Mouse (Mus musculus): ENCODE results near the gene Lrrc61. TPM values are rescaled to one million over a fixed set of nuclear protein-coding genes. Genes with fewer than 3 reads are reported as not detected.
"Not testable (repeated sequence)": the region's sequence is repeated elsewhere in the genome, so short reads cannot be mapped to it uniquely, and the experiment has no call there.

Lrrc61 gene
- polyA plus RNA-seq (2015; fragmentation: Nextera tagmentation; extraction: Ambion mirVana): 2.4 and 2.7 TPM in 2 replicates

GRCm38 (mm10) chr6:48554280-48555103 lies at the start of gene Lrrc61:
Gene Lrrc61 (plus strand): TSS chr6:48554796.
- under 1% methylated on average over 39 of the region's 39 CpGs for WGBS (ENCODE audit: insufficient replicate concordance)
- Histone ChIP-seq H3K4me1 (ENCODE audit: insufficient read depth) (peaks cover 16% of the 10 kb centered on the region), H3K9ac (replicated peaks) (peak within 1 kb of the TSS; percentile 65), H3K36me3 (replicated peaks; ENCODE audit: insufficient read depth, low read length) (no peaks in the 10 kb centered on the region), H3K4me3 (ENCODE audit: low read depth, low read length) (peak within 1 kb of the TSS; percentile 56), H3K27ac (ENCODE audit: low read depth) (peak within 1 kb of the TSS; percentile 96), H3K4me2 (ENCODE audit: low read depth, low read length) (peak within 1 kb of the TSS; percentile 76), H3K9me3 (ENCODE audit: low read length) (no peaks in the 10 kb centered on the region), H3K27me3 (ENCODE audit: insufficient read depth, low read length) (no peaks in the 10 kb centered on the region)
- peak; percentile 95 for DNase-seq
- TF ChIP-seq CTCF (IDR thresholded peaks at IDR 0.05; ENCODE audit: low read depth) (no peak), EP300 (IDR thresholded peaks at IDR 0.05; ENCODE audit: low read depth) (peak; percentile 78)
- ATAC-seq: peak; percentile 95

- H3K27ac ChIP-seq (ENCODE audit: low read depth): no peak overlapping the region
- H3K9ac ChIP-seq (replicated peaks): no peak overlapping the region
- no peak for DNase-seq
- no peaks in the 10 kb centered on the region; the same call in 1 of the 2 replicates for H3K36me3 ChIP-seq (replicated peaks; ENCODE audit: insufficient read depth, low read length)
- no peaks in the 10 kb centered on the region for H3K27me3 ChIP-seq (ENCODE audit: insufficient read depth, low read length)
- no peaks in the 10 kb centered on the region for H3K9me3 ChIP-seq (ENCODE audit: low read length)
- H3K4me2 ChIP-seq (ENCODE audit: low read depth, low read length): no peak overlapping the region
- H3K4me3 ChIP-seq (ENCODE audit: low read depth, low read length): no peak overlapping the region
- 59% methylated on average over 4 of the region's 4 CpGs for WGBS (ENCODE audit: insufficient replicate concordance)
- TF ChIP-seq EP300 (IDR thresholded peaks at IDR 0.05; ENCODE audit: low read depth) (no peak), CTCF (IDR thresholded peaks at IDR 0.05; ENCODE audit: low read depth) (no peak)
- H3K4me1 ChIP-seq (ENCODE audit: insufficient read depth): peaks cover 7% of the 10 kb centered on the region
- ATAC-seq: no peak
Observed at GRCm38 (mm10) chr6:48508087-48508486, 46.5 kb upstream of the Lrrc61 start.

GRCm38 (mm10) chr6:48510426-48510825 lies 44.2 kb upstream of the Lrrc61 start:
- no peak for ATAC-seq
- Histone ChIP-seq H3K27me3 (ENCODE audit: insufficient read depth, low read length) (no peaks in the 10 kb centered on the region), H3K4me3 (ENCODE audit: low read depth, low read length) (no peak overlapping the region), H3K36me3 (replicated peaks; ENCODE audit: insufficient read depth, low read length) (peaks cover 3% of the 10 kb centered on the region), H3K4me1 (ENCODE audit: insufficient read depth) (no peaks in the 10 kb centered on the region), H3K27ac (ENCODE audit: low read depth) (no peak overlapping the region), H3K9me3 (ENCODE audit: low read length) (no peaks in the 10 kb centered on the region), H3K9ac (replicated peaks) (no peak overlapping the region), H3K4me2 (ENCODE audit: low read depth, low read length) (no peak overlapping the region)
- DNase-seq: no peak
- 47% methylated on average over 4 of the region's 4 CpGs for WGBS (ENCODE audit: insufficient replicate concordance)
- TF ChIP-seq CTCF (IDR thresholded peaks at IDR 0.05; ENCODE audit: low read depth): no peak
- no peak for TF ChIP-seq EP300 (IDR thresholded peaks at IDR 0.05; ENCODE audit: low read depth)

GRCm38 (mm10) chr6:48511861-48512260 lies 42.7 kb upstream of the Lrrc61 start:
- Histone ChIP-seq H3K9me3 (ENCODE audit: low read length) (peaks cover 2% of the 10 kb centered on the region; the same call in 1 of the 2 replicates), H3K4me3 (ENCODE audit: low read depth, low read length) (no peak overlapping the region), H3K4me1 (ENCODE audit: insufficient read depth) (no peaks in the 10 kb centered on the region), H3K27ac (ENCODE audit: low read depth) (no peak overlapping the region), H3K36me3 (replicated peaks; ENCODE audit: insufficient read depth, low read length) (peaks cover 3% of the 10 kb centered on the region), H3K9ac (replicated peaks) (no peak overlapping the region), H3K27me3 (ENCODE audit: insufficient read depth, low read length) (no peaks in the 10 kb centered on the region), H3K4me2 (ENCODE audit: low read depth, low read length) (no peak overlapping the region)
- 70% methylated on average over 7 of the region's 7 CpGs for WGBS (ENCODE audit: insufficient replicate concordance)
- no peak for DNase-seq
- ATAC-seq: no peak
- no peak for TF ChIP-seq EP300 (IDR thresholded peaks at IDR 0.05; ENCODE audit: low read depth)

GRCm38 (mm10) chr6:48524882-48525281 lies 29.7 kb upstream of the Lrrc61 start:
- H3K27me3 ChIP-seq (ENCODE audit: insufficient read depth, low read length); H3K4me1 ChIP-seq (ENCODE audit: insufficient read depth); H3K4me3 ChIP-seq (ENCODE audit: low read depth, low read length); H3K4me2 ChIP-seq (ENCODE audit: low read depth, low read length); H3K9me3 ChIP-seq (ENCODE audit: low read length); H3K36me3 ChIP-seq (replicated peaks; ENCODE audit: insufficient read depth, low read length); H3K27ac ChIP-seq (ENCODE audit: low read depth); DNase-seq; ATAC-seq; H3K9ac ChIP-seq (replicated peaks): not testable (repeated sequence)
- WGBS (ENCODE audit: insufficient replicate concordance): 93% methylated on average over 13 of the region's 16 CpGs

GRCm38 (mm10) chr6:48527901-48528300 lies 26.7 kb upstream of the Lrrc61 start:
- Histone ChIP-seq H3K4me1 (ENCODE audit: insufficient read depth) (no peaks in the 10 kb centered on the region), H3K27me3 (ENCODE audit: insufficient read depth, low read length) (no peaks in the 10 kb centered on the region), H3K36me3 (replicated peaks; ENCODE audit: insufficient read depth, low read length) (no peaks in the 10 kb centered on the region), H3K4me3 (ENCODE audit: low read depth, low read length) (no peak overlapping the region), H3K27ac (ENCODE audit: low read depth) (no peak overlapping the region), H3K4me2 (ENCODE audit: low read depth, low read length) (no peak overlapping the region), H3K9ac (replicated peaks) (no peak overlapping the region), H3K9me3 (ENCODE audit: low read length) (no peaks in the 10 kb centered on the region)
- ATAC-seq: no peak
- DNase-seq: no peak
- TF ChIP-seq CTCF (IDR thresholded peaks at IDR 0.05; ENCODE audit: low read depth) (no peak), EP300 (IDR thresholded peaks at IDR 0.05; ENCODE audit: low read depth) (no peak)
- 75% methylated on average over 9 of the region's 9 CpGs for WGBS (ENCODE audit: insufficient replicate concordance)
